Mouse (Mus musculus) heart, embryonic 15.5 days (tissue): ENCODE results near the gene Tbx15. TPM values are rescaled to one million over a fixed set of nuclear protein-coding genes. Genes with fewer than 3 reads are reported as not detected.

Experiments
- ATAC-seq: fragments of 200-750 bp; cut with Nextera tagmentation; replicated peaks from 2 replicates; pipeline ENCODE4 v1.8.0; 2017; ENCODE audit warnings: low read depth, moderate TSS enrichment; ENCODE audit not compliant: insufficient number of reproducible peaks, insufficient read depth, low FRiP score
- H3K27ac ChIP-seq: fragments of 300-500 bp; sonication (generic); 2 replicates; pipeline ENCODE4 v1.5.1; 2015; ENCODE audit warnings: mild to moderate bottlenecking, inconsistent platforms
- H3K27me3 ChIP-seq: fragments of 300-500 bp; sonication (generic); 2 replicates; pipeline ENCODE4 v1.6.1; 2015; ENCODE audit warnings: inconsistent platforms
- H3K36me3 ChIP-seq: fragments of 300-500 bp; sonication (generic); 2 replicates; pipeline ENCODE4 v1.6.1; 2015; ENCODE audit warnings: mild to moderate bottlenecking, inconsistent platforms
- H3K4me1 ChIP-seq: fragments of 300-500 bp; sonication (generic); replicated peaks from 2 replicates; pipeline ENCODE4 v1.6.1; 2015; ENCODE audit warnings: inconsistent platforms
- H3K4me2 ChIP-seq: fragments of 300-500 bp; sonication (generic); 2 replicates; pipeline ENCODE4 v1.6.1; 2015; ENCODE audit warnings: inconsistent platforms, mild to moderate bottlenecking, moderate library complexity
- H3K4me3 ChIP-seq: fragments of 300-500 bp; sonication (generic); 2 replicates; pipeline ENCODE4 v1.5.1; 2015; ENCODE audit warnings: mild to moderate bottlenecking, inconsistent platforms
- H3K9ac ChIP-seq: fragments of 300-500 bp; sonication (generic); 2 replicates; pipeline ENCODE4 v1.6.1; 2015; ENCODE audit warnings: mild to moderate bottlenecking, inconsistent platforms
- H3K9me3 ChIP-seq: fragments of 300-500 bp; sonication (generic); replicated peaks from 2 replicates; pipeline ENCODE4 v1.6.1; 2016; ENCODE audit warnings: inconsistent platforms
- WGBS: fragments of 180-500 bp; shearing (Covaris S2); methylation state at CpG from one replicate; pipeline ENCODE4 v1.1.7; 2015; ENCODE audit warnings: mixed read lengths; 5-methylcytosine and 5-hydroxymethylcytosine counted together
- microRNA-seq: library from miRNA; unstranded; fragments of <30 nt; microRNA quantifications from one replicate; pipeline ENCODE4, GENCODE M21; 2016
- polyA plus RNA-seq: library from polyadenylated mRNA; unstranded; fragments of >200 nt; fragmentation: Nextera tagmentation; extraction: Ambion mirVana; gene quantifications from 2 replicates; pipeline ENCODE4 v1.2.1, GENCODE M21; 2015

Tbx15 gene
- polyA plus RNA-seq, 1 experiment from 2014 or later, result 0.08 TPM

DNA sequence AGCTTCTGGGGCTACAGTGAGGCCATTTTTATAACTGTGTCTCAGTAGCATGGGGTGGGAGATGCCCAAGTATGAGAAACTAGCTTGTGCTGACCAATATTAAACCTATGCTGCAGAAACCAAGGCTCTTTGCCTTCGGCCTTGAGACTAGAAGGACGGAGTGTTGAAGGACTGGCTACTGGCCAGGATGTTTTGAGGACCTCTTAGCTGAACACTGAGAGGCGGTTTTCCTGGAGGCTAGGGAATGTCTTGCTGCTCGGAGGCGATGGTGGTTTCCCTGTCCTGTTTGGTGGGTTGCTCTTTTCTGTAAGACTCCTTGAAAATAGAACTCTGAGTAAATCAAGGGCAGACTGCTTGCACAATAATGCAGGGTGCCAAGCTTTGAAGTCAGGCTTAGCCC, 89.1 kb downstream of the Tbx15 start:
- Histone ChIP-seq H3K9me3 (no peaks in the 10 kb centered on the region), H3K4me2 (no peak overlapping the region), H3K4me3 (no peak overlapping the region), H3K27ac (no peak overlapping the region), H3K4me1 (no peaks in the 10 kb centered on the region), H3K36me3 (no peaks in the 10 kb centered on the region), H3K9ac (no peak overlapping the region), H3K27me3 (no peaks in the 10 kb centered on the region)
- WGBS, result 63% methylated on average over 5 of the region's 5 CpGs
- ATAC-seq, result no peak

DNA sequence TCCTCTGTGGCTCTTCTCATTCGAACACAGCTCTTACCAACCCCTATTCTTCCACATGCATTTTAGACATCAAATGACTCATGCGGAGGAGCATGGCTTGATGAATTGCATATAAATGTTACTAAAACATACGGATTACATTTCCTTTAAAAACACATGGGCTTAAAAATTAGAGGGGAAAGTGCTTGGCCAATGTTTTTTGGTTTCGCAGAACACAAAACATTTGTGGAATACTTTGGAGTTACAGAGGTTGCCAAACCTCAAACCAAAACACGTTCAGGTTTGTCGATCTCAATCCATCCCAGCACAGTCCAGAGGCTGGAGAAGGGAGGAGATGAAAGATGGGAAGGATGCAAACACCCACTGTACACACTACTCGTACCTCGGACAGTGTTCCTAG, 90.9 kb downstream of the Tbx15 start:
- H3K27me3 ChIP-seq, result no peaks in the 10 kb centered on the region
- no peak for ATAC-seq
- H3K27ac ChIP-seq, result no peak overlapping the region
- H3K4me2 ChIP-seq, result no peak overlapping the region
- no peak overlapping the region for H3K4me3 ChIP-seq
- no peaks in the 10 kb centered on the region for H3K4me1 ChIP-seq
- H3K9ac ChIP-seq, result no peak overlapping the region
- H3K9me3 ChIP-seq, result no peaks in the 10 kb centered on the region
- no peaks in the 10 kb centered on the region for H3K36me3 ChIP-seq
- WGBS, result 77% methylated on average over 8 of the region's 8 CpGs

DNA sequence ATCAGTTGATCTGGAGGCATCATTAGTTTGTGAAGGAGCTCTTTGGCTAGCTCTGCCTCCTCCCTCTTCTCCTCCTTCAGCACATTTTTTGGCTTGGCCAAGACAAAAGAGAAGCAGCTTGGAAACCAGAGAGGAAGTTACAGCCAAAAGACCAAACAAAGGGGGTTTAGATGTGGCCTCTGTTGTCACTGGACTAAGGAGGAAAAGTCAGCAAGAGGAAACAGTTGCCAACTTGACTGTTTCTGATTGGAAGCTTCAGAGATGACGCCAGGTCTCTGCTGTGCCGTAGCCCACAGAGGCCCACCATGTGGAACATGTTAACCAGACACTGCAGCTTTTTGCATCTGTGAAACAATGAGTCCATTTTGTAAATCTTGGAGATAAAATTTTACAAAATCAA, 96.7 kb downstream of the Tbx15 start:
- Histone ChIP-seq H3K4me2 (no peak overlapping the region), H3K4me1 (no peaks in the 10 kb centered on the region), H3K4me3 (no peak overlapping the region), H3K36me3 (no peaks in the 10 kb centered on the region), H3K27me3 (no peaks in the 10 kb centered on the region), H3K27ac (no peak overlapping the region), H3K9ac (no peak overlapping the region), H3K9me3 (no peaks in the 10 kb centered on the region)
- 67% methylated on average over 2 of the region's 2 CpGs for WGBS
- no peak for ATAC-seq

DNA sequence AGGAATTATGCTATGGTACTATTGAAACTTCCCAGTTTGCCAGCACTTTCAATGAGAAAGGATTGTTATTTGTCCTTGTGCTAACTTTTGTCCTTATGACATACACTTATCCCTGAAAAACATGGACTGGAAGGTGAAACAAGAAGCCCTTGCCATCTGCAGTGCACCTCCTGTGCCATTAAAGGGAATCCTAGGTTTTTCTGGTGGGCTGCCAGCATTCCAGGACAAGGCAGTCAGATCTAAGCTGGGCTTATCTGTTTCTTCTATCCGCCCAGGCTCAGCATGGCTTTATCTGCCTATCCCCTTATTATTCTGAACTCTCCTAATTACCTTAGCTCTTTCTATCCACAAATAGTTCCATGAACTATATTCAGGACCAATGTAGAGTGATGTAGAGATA, 98.6 kb downstream of the Tbx15 start:
- Histone ChIP-seq H3K4me3 (no peak overlapping the region), H3K36me3 (no peaks in the 10 kb centered on the region), H3K9ac (no peak overlapping the region), H3K27me3 (no peaks in the 10 kb centered on the region), H3K9me3 (no peaks in the 10 kb centered on the region), H3K27ac (no peak overlapping the region), H3K4me1 (no peaks in the 10 kb centered on the region), H3K4me2 (no peak overlapping the region)
- no peak for ATAC-seq
- 30% methylated on average over 1 of the region's 1 CpGs for whole genome bisulfite sequencing

DNA sequence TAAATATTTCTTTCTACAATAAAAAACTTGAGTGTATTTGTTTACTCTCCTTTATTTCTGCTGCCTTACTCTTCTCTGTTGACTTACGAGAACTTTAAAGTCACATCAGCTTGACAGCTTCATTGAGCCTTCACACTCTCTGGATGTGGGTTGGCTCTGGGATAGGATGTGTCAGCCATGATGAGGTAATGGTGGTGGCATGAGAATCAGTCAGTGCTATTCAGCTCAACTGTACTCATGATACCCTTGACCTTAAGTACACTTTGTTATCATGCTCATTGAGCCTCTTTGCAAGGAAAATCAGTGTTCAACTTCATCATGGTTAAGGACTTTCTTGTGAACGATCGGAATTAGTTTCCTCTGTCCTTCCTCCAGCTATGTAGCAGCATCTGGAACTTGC, 99.8 kb downstream of the Tbx15 start:
- H3K4me1 ChIP-seq, result no peaks in the 10 kb centered on the region
- H3K9ac ChIP-seq, result no peak overlapping the region
- H3K36me3 ChIP-seq, result no peaks in the 10 kb centered on the region
- no peak overlapping the region for H3K4me3 ChIP-seq
- ATAC-seq, result no peak
- H3K9me3 ChIP-seq, result no peaks in the 10 kb centered on the region
- H3K27me3 ChIP-seq, result no peaks in the 10 kb centered on the region
- no peak overlapping the region for H3K27ac ChIP-seq
- 67% methylated on average over 3 of the region's 3 CpGs for WGBS
- H3K4me2 ChIP-seq, result no peak overlapping the region

DNA sequence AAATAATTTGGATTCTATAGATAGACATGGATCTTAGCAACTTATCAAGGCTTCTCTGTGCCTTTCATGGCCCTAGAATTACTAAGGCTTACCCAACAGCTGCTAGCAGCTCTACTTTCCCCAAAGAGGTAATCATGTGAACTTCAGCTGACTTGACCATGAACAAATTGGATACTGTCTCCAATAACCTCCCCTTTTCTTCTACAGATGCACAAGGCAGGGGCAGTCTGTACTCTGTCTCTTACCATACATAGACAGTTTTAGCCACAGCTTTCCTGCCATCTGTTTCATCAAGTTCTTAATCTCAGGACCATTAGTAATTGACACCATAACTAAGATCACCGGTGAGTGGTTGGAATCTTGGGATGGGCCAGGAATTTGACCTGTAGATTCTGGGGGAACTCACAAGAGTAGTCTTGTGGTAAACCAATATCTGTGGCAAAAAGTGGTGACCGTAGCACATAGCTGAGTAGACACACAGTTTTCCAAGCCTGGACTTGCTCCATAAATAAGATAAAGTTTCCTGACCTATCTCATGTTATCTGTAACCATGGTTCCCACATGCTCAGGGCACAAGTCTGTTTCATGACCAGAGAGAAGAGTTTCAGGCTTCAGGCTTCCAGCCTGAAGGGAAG, 139.6 kb downstream of the Tbx15 start:
- Histone ChIP-seq H3K27me3 (no peaks in the 10 kb centered on the region), H3K4me3 (no peak overlapping the region), H3K4me1 (no peaks in the 10 kb centered on the region), H3K9me3 (no peaks in the 10 kb centered on the region), H3K9ac (no peak overlapping the region), H3K36me3 (no peaks in the 10 kb centered on the region), H3K4me2 (no peak overlapping the region), H3K27ac (no peak overlapping the region)
- no peak for ATAC-seq
- WGBS, result 71% methylated on average over 2 of the region's 2 CpGs

DNA sequence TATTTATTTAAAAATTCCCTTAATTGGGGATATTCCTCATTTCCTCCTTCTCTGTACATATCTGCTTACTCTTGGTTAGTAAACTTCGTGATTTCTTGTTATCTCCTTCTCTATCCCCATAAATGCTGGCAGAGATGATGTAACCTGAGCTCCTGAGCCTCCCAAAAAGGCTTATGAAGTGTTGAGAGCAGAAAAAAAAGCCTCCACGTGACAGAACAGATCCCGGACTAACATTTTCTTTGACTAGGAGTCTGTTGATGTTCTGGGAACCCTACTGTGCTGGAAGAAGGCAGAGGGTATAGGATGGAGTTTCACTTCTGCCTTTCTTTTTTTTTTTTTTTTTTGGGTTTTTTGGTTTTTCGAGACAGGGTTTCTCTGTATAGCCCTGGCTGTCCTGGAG, 146.9 kb downstream of the Tbx15 start:
- 38% methylated on average over 4 of the region's 4 CpGs for WGBS
- no peak for ATAC-seq
- Histone ChIP-seq H3K36me3 (no peaks in the 10 kb centered on the region), H3K27ac (no peak overlapping the region), H3K9me3 (no peaks in the 10 kb centered on the region), H3K27me3 (no peaks in the 10 kb centered on the region), H3K4me1 (no peaks in the 10 kb centered on the region), H3K4me3 (no peak overlapping the region), H3K4me2 (no peak overlapping the region), H3K9ac (no peak overlapping the region)

Small RNAs within 50 kb of the gene (microRNA-seq; reads per million reads assigned to microRNA genes)
- gene Mir6481, result not detected

Other genes starting within 250 kb of the Tbx15 start
- gene Wars2, start 99.3 kb upstream of the Tbx15 start, polyA plus RNA-seq, result 6.2 and 8.3 TPM in 2 replicates